Mouse (Mus musculus): ENCODE measurements around the gene Sema3c. TPM values are rescaled to one million over a fixed set of nuclear protein-coding genes. Genes with fewer than 3 reads are reported as not detected.

Sema3c gene
- polyA plus RNA-seq, 1 experiment from 2014 or later: 30.3 TPM

- Histone ChIP-seq H3K36me3 (ENCODE audit: control insufficient read depth, insufficient read depth, low read length) (no peaks in the 10 kb centered on the region), H3K9me3 (replicated peaks; ENCODE audit: control insufficient read depth, low read length) (no peaks in the 10 kb centered on the region), H3K4me3 (ENCODE audit: low read depth, low read length) (no peak overlapping the region), H3K4me2 (no peak overlapping the region), H3K9ac (ENCODE audit: low read depth, low read length) (no peak overlapping the region), H3K27ac (ENCODE audit: low read depth, low read length) (no peak overlapping the region), H3K4me1 (ENCODE audit: control insufficient read depth, insufficient read depth, low read length) (no peaks in the 10 kb centered on the region), H3K27me3 (ENCODE audit: control insufficient read depth, insufficient read depth, low read length) (no peaks in the 10 kb centered on the region)
- ATAC-seq (replicated peaks; ENCODE audit: insufficient number of reproducible peaks, low FRiP score, low TSS enrichment): no peak
- WGBS (ENCODE audit: insufficient replicate concordance): 60% methylated on average over 2 of the region's 2 CpGs
Observed at GRCm38 (mm10) chr5:17680862-17681261, 106.8 kb downstream of the Sema3c start.

- H3K27ac ChIP-seq (ENCODE audit: low read depth, low read length): no peak overlapping the region
- WGBS (ENCODE audit: insufficient replicate concordance): 73% methylated on average over 2 of the region's 2 CpGs
- no peak overlapping the region for H3K4me3 ChIP-seq (ENCODE audit: low read depth, low read length)
- ATAC-seq (replicated peaks; ENCODE audit: insufficient number of reproducible peaks, low FRiP score, low TSS enrichment): no peak
- H3K36me3 ChIP-seq (ENCODE audit: control insufficient read depth, insufficient read depth, low read length): no peaks in the 10 kb centered on the region
- H3K27me3 ChIP-seq (ENCODE audit: control insufficient read depth, insufficient read depth, low read length): no peaks in the 10 kb centered on the region
- H3K4me2 ChIP-seq: no peak overlapping the region
- no peak overlapping the region for H3K9ac ChIP-seq (ENCODE audit: low read depth, low read length)
- no peaks in the 10 kb centered on the region for H3K9me3 ChIP-seq (replicated peaks; ENCODE audit: control insufficient read depth, low read length)
- no peaks in the 10 kb centered on the region for H3K4me1 ChIP-seq (ENCODE audit: control insufficient read depth, insufficient read depth, low read length)
Observed at GRCm38 (mm10) chr5:17689121-17689520, 115.0 kb downstream of the Sema3c start.

GRCm38 (mm10) chr5:17689604-17690003, 115.5 kb downstream of the Sema3c start:
- no peak overlapping the region for H3K27ac ChIP-seq (ENCODE audit: low read depth, low read length)
- 65% methylated on average over 5 of the region's 5 CpGs for WGBS (ENCODE audit: insufficient replicate concordance)
- no peaks in the 10 kb centered on the region for H3K36me3 ChIP-seq (ENCODE audit: control insufficient read depth, insufficient read depth, low read length)
- H3K4me2 ChIP-seq: no peak overlapping the region
- no peak overlapping the region for H3K4me3 ChIP-seq (ENCODE audit: low read depth, low read length)
- no peaks in the 10 kb centered on the region for H3K4me1 ChIP-seq (ENCODE audit: control insufficient read depth, insufficient read depth, low read length)
- no peaks in the 10 kb centered on the region for H3K27me3 ChIP-seq (ENCODE audit: control insufficient read depth, insufficient read depth, low read length)
- ATAC-seq (replicated peaks; ENCODE audit: insufficient number of reproducible peaks, low FRiP score, low TSS enrichment): no peak
- no peaks in the 10 kb centered on the region for H3K9me3 ChIP-seq (replicated peaks; ENCODE audit: control insufficient read depth, low read length)
- no peak overlapping the region for H3K9ac ChIP-seq (ENCODE audit: low read depth, low read length)

GRCm38 (mm10) chr5:17695366-17695765, 121.3 kb downstream of the Sema3c start:
- no peak for ATAC-seq (replicated peaks; ENCODE audit: insufficient number of reproducible peaks, low FRiP score, low TSS enrichment)
- Histone ChIP-seq H3K9me3 (replicated peaks; ENCODE audit: control insufficient read depth, low read length) (no peaks in the 10 kb centered on the region), H3K27me3 (ENCODE audit: control insufficient read depth, insufficient read depth, low read length) (no peaks in the 10 kb centered on the region), H3K4me2 (no peak overlapping the region), H3K27ac (ENCODE audit: low read depth, low read length) (no peak overlapping the region), H3K36me3 (ENCODE audit: control insufficient read depth, insufficient read depth, low read length) (no peaks in the 10 kb centered on the region), H3K9ac (ENCODE audit: low read depth, low read length) (no peak overlapping the region), H3K4me3 (ENCODE audit: low read depth, low read length) (no peak overlapping the region), H3K4me1 (ENCODE audit: control insufficient read depth, insufficient read depth, low read length) (no peaks in the 10 kb centered on the region)
- 70% methylated on average over 2 of the region's 2 CpGs for WGBS (ENCODE audit: insufficient replicate concordance)

- ATAC-seq (replicated peaks; ENCODE audit: insufficient number of reproducible peaks, low FRiP score, low TSS enrichment): no peak
- no peak overlapping the region for H3K4me3 ChIP-seq (ENCODE audit: low read depth, low read length)
- no peak overlapping the region for H3K9ac ChIP-seq (ENCODE audit: low read depth, low read length)
- H3K9me3 ChIP-seq (replicated peaks; ENCODE audit: control insufficient read depth, low read length): no peaks in the 10 kb centered on the region
- H3K27ac ChIP-seq (ENCODE audit: low read depth, low read length): no peak overlapping the region
- no peaks in the 10 kb centered on the region for H3K27me3 ChIP-seq (ENCODE audit: control insufficient read depth, insufficient read depth, low read length)
- 77% methylated on average over 2 of the region's 2 CpGs for WGBS (ENCODE audit: insufficient replicate concordance)
- no peaks in the 10 kb centered on the region for H3K4me1 ChIP-seq (ENCODE audit: control insufficient read depth, insufficient read depth, low read length)
- no peak overlapping the region for H3K4me2 ChIP-seq
- H3K36me3 ChIP-seq (ENCODE audit: control insufficient read depth, insufficient read depth, low read length): no peaks in the 10 kb centered on the region
Observed at GRCm38 (mm10) chr5:17698905-17699304, 124.8 kb downstream of the Sema3c start.

GRCm38 (mm10) chr5:17704160-17704559, 130.1 kb downstream of the Sema3c start:
- 68% methylated on average over 3 of the region's 3 CpGs for WGBS (ENCODE audit: insufficient replicate concordance)
- no peak overlapping the region for H3K4me2 ChIP-seq
- ATAC-seq (replicated peaks; ENCODE audit: insufficient number of reproducible peaks, low FRiP score, low TSS enrichment): no peak

GRCm38 (mm10) chr5:17707086-17707485, 133.0 kb downstream of the Sema3c start:
- no peak overlapping the region for H3K27ac ChIP-seq (ENCODE audit: low read depth, low read length)
- no peaks in the 10 kb centered on the region for H3K27me3 ChIP-seq (ENCODE audit: control insufficient read depth, insufficient read depth, low read length)
- H3K4me1 ChIP-seq (ENCODE audit: control insufficient read depth, insufficient read depth, low read length): peaks cover 3% of the 10 kb centered on the region; the same call in 1 of the 2 replicates
- H3K4me3 ChIP-seq (ENCODE audit: low read depth, low read length): no peak overlapping the region
- no peaks in the 10 kb centered on the region for H3K36me3 ChIP-seq (ENCODE audit: control insufficient read depth, insufficient read depth, low read length)
- 48% methylated on average over 3 of the region's 3 CpGs for WGBS (ENCODE audit: insufficient replicate concordance)
- H3K4me2 ChIP-seq: no peak overlapping the region
- H3K9me3 ChIP-seq (replicated peaks; ENCODE audit: control insufficient read depth, low read length): no peaks in the 10 kb centered on the region
- no peak overlapping the region for H3K9ac ChIP-seq (ENCODE audit: low read depth, low read length)
- ATAC-seq (replicated peaks; ENCODE audit: insufficient number of reproducible peaks, low FRiP score, low TSS enrichment): no peak

More at GRCm38 (mm10) chr5:17704160-17704559, 130.1 kb downstream of the Sema3c start:
- Histone ChIP-seq H3K4me1 (ENCODE audit: control insufficient read depth, insufficient read depth, low read length) (peaks cover 3% of the 10 kb centered on the region; the same call in 1 of the 2 replicates), H3K36me3 (ENCODE audit: control insufficient read depth, insufficient read depth, low read length) (no peaks in the 10 kb centered on the region), H3K9ac (ENCODE audit: low read depth, low read length) (no peak overlapping the region), H3K27me3 (ENCODE audit: control insufficient read depth, insufficient read depth, low read length) (no peaks in the 10 kb centered on the region), H3K4me3 (ENCODE audit: low read depth, low read length) (no peak overlapping the region), H3K9me3 (replicated peaks; ENCODE audit: control insufficient read depth, low read length) (no peaks in the 10 kb centered on the region), H3K27ac (ENCODE audit: low read depth, low read length) (no peak overlapping the region)

GRCm38 (mm10) chr5:17712374-17712773, 138.3 kb downstream of the Sema3c start:
- H3K4me1 ChIP-seq (ENCODE audit: control insufficient read depth, insufficient read depth, low read length): no peaks in the 10 kb centered on the region
- no peaks in the 10 kb centered on the region for H3K9me3 ChIP-seq (replicated peaks; ENCODE audit: control insufficient read depth, low read length)
- no peak overlapping the region for H3K4me2 ChIP-seq
- H3K9ac ChIP-seq (ENCODE audit: low read depth, low read length): no peak overlapping the region
- H3K4me3 ChIP-seq (ENCODE audit: low read depth, low read length): no peak overlapping the region
- no peak overlapping the region for H3K27ac ChIP-seq (ENCODE audit: low read depth, low read length)
- 73% methylated on average over 4 of the region's 4 CpGs for WGBS (ENCODE audit: insufficient replicate concordance)
- ATAC-seq (replicated peaks; ENCODE audit: insufficient number of reproducible peaks, low FRiP score, low TSS enrichment): no peak
- no peaks in the 10 kb centered on the region for H3K27me3 ChIP-seq (ENCODE audit: control insufficient read depth, insufficient read depth, low read length)
- H3K36me3 ChIP-seq (ENCODE audit: control insufficient read depth, insufficient read depth, low read length): no peaks in the 10 kb centered on the region

GRCm38 (mm10) chr5:17715206-17715605, 141.1 kb downstream of the Sema3c start:
- H3K36me3 ChIP-seq (ENCODE audit: control insufficient read depth, insufficient read depth, low read length): no peaks in the 10 kb centered on the region
- 78% methylated on average over 1 of the region's 1 CpGs for WGBS (ENCODE audit: insufficient replicate concordance)

More at GRCm38 (mm10) chr5:17715206-17715605, 141.1 kb downstream of the Sema3c start:
- Histone ChIP-seq H3K4me2 (no peak overlapping the region), H3K27ac (ENCODE audit: low read depth, low read length) (no peak overlapping the region), H3K9me3 (replicated peaks; ENCODE audit: control insufficient read depth, low read length) (no peaks in the 10 kb centered on the region), H3K4me1 (ENCODE audit: control insufficient read depth, insufficient read depth, low read length) (no peaks in the 10 kb centered on the region), H3K4me3 (ENCODE audit: low read depth, low read length) (no peak overlapping the region), H3K9ac (ENCODE audit: low read depth, low read length) (no peak overlapping the region), H3K27me3 (ENCODE audit: control insufficient read depth, insufficient read depth, low read length) (no peaks in the 10 kb centered on the region)
- no peak for ATAC-seq (replicated peaks; ENCODE audit: insufficient number of reproducible peaks, low FRiP score, low TSS enrichment)
